Mouse (Mus musculus): Measurements from ENCODE around the gene Yap1.

Yap1 gene

DNA sequence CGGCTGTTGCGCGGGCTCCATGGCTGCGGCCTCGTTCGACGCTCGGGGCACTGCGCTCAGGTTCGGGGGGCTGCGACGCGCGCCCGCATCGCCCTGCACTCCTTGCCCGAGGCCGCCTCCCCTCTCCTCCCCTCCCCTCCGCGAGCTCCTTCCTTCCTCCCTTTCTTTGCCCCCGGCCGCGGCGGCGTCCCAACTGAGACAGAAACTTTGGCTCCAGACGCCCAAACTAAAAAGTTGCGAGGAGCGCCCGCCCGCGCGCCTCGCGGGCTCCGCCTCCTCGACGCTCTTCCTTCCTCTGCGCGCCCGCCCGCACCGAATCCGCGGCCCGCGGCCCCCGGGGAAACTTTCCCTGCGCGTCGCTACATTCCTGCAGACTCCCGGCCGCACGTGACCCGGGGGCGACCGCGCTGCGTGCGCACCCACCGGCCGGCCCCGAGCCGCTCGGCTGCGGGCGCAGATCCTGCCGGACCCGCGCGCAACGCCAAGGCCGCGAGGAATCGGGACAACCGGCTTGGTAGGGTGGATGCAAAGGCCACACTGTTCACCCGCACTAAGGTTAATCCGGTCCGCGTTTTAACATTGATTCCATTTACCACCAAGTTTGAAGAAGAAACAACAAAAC is at the start of gene Yap1:
Yap1 (minus strand) TSS at position 227 of the 622 bp plus-strand sequence.
- peak; percentile 47 for DNase-seq

GRCm38 (mm10) chr9:8043044-8043387 is 38.6 kb upstream of the Yap1 start:
- DNase-seq: no peak

GRCm38 (mm10) chr9:8042338-8043043 is 38.1 kb upstream of the Yap1 start, which contains the start of gene Cfap300:
Cfap300 (minus strand) TSS chr9:8042823.
- peak; percentile 97 for DNase-seq

- no peak for DNase-seq
Measured at GRCm38 (mm10) chr9:8035546-8035945, 31.1 kb upstream of the Yap1 start.

DNA sequence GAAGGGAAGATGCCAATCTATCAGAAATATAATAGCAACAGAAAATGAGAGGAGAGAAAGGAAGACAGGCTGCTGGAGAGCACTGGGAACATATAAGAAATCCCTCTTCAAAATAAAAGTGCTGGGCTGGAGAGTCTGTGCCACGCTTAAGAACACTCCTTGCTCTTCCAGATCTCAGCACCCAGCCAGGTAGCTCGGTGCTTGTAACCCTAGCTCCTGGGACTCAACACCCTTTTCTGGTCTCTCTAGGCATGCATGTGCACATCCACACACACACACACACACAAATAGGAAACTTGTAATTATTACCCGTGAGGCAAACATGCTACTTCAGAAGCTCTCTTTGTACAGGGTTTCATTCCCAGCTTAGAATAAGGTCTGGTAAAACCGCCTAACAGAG is 30.7 kb upstream of the Yap1 start:
- DNase-seq: no peak

GRCm38 (mm10) chr9:8034143-8034542 is 29.7 kb upstream of the Yap1 start:
- DNase-seq: no peak

DNA sequence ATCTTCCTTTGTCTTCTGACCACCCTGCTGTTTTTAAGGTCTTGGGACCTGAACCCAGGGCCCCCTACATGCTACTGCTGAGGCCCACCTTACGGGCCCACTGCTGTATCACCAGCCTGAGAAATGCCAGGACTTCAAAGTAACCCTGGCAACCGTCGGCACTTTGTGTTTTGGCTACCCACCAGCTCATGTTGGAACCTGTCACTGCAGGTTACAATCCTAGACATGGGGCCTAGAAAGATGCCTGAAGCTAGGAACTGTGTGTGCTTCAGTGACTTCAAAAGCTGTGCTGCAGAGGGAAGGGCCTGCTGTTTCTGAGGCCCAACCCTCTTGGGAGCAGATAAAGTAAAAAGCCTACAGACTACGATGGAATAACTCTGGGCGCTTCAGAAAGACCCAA is 28.5 kb upstream of the Yap1 start:
- DNase-seq: no peak

DNA sequence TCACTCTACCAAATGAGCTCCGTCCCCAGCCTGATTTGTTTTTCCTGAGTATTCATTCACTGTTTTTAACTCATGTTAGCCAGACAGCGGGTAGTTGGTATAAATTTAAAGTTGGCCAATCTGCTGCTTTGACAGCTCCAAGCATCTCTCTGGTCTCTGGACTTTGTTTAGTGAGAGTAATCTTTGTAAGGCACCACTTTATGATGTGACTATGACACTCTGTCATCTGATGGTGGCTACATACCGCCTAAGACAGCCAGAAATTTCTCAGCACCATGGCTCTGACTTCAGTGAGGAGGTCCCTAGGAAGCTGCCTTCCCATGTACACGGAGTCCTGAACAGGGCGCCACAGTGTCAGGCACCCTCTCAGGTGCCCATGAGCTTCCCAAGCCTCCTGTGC is 14.2 kb upstream of the Yap1 start:
- no peak for DNase-seq

GRCm38 (mm10) chr9:8017253-8017913 is 13.0 kb upstream of the Yap1 start:
- DNase-seq: peak; percentile 54

- peak; percentile 23 for DNase-seq
Measured at GRCm38 (mm10) chr9:8003301-8004271, 810 bp downstream of the Yap1 start.

- no peak for DNase-seq
Measured at GRCm38 (mm10) chr9:8002806-8003205, 1.6 kb downstream of the Yap1 start.

GRCm38 (mm10) chr9:8001352-8001751 is 3.0 kb downstream of the Yap1 start:
- no peak for DNase-seq

GRCm38 (mm10) chr9:7994275-7994674 is 10.1 kb downstream of the Yap1 start:
- DNase-seq: no peak

DNA sequence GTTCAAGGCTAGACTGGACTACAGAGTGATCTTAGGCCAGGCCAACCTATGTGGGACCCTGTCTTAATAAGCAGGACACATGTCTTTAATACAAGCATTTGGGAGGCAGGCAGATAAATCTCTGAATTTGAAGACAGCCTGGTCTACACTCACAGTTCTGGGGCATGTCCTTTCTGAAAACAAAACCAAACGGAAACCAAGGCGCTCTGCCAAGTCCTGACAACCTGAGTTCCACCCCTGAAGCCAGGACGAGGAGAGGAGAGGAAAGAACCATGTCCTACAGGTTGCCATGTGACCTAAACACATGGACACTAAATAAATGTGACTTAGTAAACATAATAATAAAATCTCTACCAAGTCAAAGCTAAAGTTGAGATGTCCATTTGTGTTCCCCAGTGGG is 11.7 kb downstream of the Yap1 start:
- DNase-seq: no peak

GRCm38 (mm10) chr9:7990897-7991296 is 13.5 kb downstream of the Yap1 start:
- no peak for DNase-seq

DNA sequence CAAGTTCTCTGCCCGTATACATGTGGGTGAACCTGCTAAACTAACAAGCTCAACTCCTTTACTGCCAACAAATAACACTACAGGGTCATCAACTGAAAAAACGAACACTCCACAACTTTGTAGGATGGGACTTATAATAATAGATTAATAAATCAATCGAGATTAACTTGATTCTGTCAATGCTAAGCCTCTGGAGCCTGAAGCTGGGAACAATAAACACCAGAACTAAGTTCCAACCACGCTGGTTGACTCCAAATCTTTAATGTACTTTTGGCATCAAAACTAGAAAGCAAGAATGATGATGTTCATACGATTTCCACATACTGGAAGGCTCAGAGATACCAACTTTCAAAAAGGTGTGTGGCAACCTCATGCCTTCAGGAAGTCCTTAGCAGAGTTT is 17.3 kb downstream of the Yap1 start:
- DNase-seq: no peak

- no peak for DNase-seq
Measured at GRCm38 (mm10) chr9:7984287-7984686, 20.1 kb downstream of the Yap1 start.

DNA sequence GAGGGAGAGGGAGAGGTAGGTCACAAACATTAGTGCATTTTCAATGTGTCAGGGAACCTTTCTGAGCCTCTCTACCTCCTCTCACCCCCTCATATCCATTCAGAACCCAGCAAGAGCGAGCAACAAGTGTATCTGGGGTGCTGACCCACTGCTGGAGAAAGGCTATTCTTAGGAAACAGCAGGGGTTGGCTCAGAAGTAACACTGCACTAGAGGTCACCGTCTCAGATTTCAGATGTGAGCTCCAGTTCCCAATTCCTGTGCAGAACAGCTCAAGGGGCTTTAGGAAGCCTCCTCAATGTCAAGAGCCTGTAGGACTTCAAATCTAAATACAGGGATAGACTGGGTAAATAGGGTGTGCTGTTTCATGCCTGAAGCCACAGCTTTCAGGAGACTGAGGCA is 20.7 kb downstream of the Yap1 start:
- no peak for DNase-seq

DNA sequence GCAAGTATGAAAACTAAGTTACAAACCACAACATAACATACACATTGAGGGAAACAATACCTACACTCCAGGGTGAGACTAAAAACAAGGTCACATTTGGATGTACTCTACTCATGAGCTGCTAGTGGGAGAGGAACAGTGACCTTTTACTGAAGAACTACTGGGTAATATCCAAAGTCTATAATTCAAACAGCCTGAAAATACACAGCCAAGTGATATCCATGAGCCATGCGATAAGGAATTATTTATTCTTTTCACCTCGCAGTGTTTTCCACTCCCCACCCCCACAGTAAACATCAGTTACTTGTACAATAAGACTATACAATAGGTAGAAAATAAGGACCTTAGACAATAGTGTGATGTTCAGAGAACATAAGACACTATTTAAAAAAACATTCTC is 24.2 kb downstream of the Yap1 start:
- no peak for DNase-seq

GRCm38 (mm10) chr9:7979153-7979916 is 25.1 kb downstream of the Yap1 start:
- DNase-seq: no peak

- DNase-seq: no peak
Measured at GRCm38 (mm10) chr9:7978502-7978901, 25.9 kb downstream of the Yap1 start.

DNA sequence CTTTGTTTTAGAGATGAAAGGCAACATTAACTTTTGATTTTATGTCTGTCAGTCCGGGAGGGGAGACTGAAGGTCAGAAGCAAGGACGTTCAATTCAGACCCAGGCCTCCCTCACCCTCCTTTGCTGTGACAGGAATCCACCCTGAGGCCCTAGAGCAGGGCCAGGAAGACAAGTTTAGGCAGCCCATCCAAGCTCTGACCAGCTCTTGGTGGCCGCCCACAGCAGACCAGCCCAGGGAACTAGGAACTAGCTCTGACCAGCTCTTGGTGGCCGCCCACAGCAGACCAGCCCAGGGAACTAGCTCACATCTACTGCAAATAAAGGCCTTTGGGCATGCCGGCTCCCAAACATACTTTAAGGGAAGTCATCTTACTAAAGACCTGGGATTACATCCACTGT is 26.8 kb downstream of the Yap1 start:
- no peak for DNase-seq

Data from cerebellum, adult 9-11 months (tissue).